Mouse (Mus musculus) CH12.LX (cell line): ENCODE data around the gene Primpol.

ENCODE experiments used
- CTCF ChIP-seq, 2 experiments: IDR thresholded peaks in 1 of 2; conservative IDR thresholded peaks in 1 of 2; 2 replicates each; pipeline ENCODE4 v1.5.1; 2011 to 2012; ENCODE audit warnings: low read depth in 2 of 2, low read length in 2 of 2, improper control_type of control experiment in 1 of 2, inconsistent platforms in 1 of 2, mild to moderate bottlenecking in 1 of 2, moderate library complexity in 1 of 2
- TCF12 ChIP-seq: IDR thresholded peaks from 2 replicates; pipeline ENCODE4 v1.6.1; 2014; ENCODE audit warnings: low read depth, mild to moderate bottlenecking, inconsistent platforms, low read length, improper control_type of control experiment

DNA sequence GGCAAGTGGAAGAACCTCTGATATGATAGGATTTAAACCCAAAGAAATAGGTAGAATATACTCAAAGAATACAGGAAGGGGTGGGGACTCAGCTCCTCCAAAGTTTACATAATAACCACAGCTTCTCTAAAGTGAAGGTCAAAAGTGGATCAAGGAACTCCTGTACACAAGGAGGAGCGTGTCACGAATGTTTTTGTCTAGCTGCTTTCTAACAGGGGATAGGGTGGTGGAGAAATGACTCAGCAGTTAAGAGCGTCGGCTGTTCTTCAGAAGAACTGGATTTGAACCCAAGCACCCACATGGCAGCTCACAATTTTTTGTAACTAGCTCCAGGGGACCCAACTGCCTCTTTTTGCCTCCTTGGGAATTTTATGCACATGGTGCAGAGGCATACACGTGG is 22.8 kb upstream of the Primpol start:
- TF ChIP-seq TCF12: no peak
- no peak for TF ChIP-seq CTCF (conservative IDR thresholded peaks at IDR 0.05 in 1 of 2, IDR thresholded peaks at IDR 0.05 in 1 of 2; ENCODE audit: low read depth in 2 of 2, low read length in 2 of 2)
